Mouse (Mus musculus): ENCODE results near the gene Tmie.
"Not testable (repeated sequence)": the region's sequence is repeated elsewhere in the genome, so short reads cannot be mapped to it uniquely, and the experiment has no call there.

Tmie gene

GRCm38 (mm10) chr9:110834411-110834810 lies 45.5 kb downstream of the Tmie start, which contains the start of gene Prss45:
Prss45 (plus strand) TSS chr9:110834588.
- DNase-seq = no peak

GRCm38 (mm10) chr9:110833021-110833420 lies 46.9 kb downstream of the Tmie start:
- DNase-seq = no peak

GRCm38 (mm10) chr9:110826390-110826789 lies 53.5 kb downstream of the Tmie start, which contains the start of gene Prss43:
Prss43 (plus strand) TSS chr9:110826690.
- DNase-seq = no peak

- peak in 1 of 2 experiments; percentile 11 for DNase-seq
Measured at GRCm38 (mm10) chr9:110825832-110826231, 54.1 kb downstream of the Tmie start.

- DNase-seq = peak; percentile 51 to 56
Measured at GRCm38 (mm10) chr9:110825426-110825825, 54.5 kb downstream of the Tmie start.

- DNase-seq = no peak
Measured at GRCm38 (mm10) chr9:110821436-110821835, 58.5 kb downstream of the Tmie start.

- DNase-seq = not testable (repeated sequence)
Measured at GRCm38 (mm10) chr9:110820546-110820945, 59.4 kb downstream of the Tmie start.
